Mouse (Mus musculus) G1E (cell line): Measurements from ENCODE around the gene Vps37c.

Experiments used
- CTCF ChIP-seq: IDR thresholded peaks from 2 replicates; pipeline ENCODE4 v1.5.1; 2012; ENCODE audit warnings: low read depth, low read length, inconsistent platforms, mixed read lengths
- GATA1 ChIP-seq: IDR thresholded peaks from 2 replicates; pipeline ENCODE4 v1.6.1; 2012; ENCODE audit warnings: borderline replicate concordance, low read length, inconsistent platforms, mixed read lengths
- GATA2 ChIP-seq: IDR thresholded peaks from 2 replicates; pipeline ENCODE4 v1.6.1; 2012; ENCODE audit warnings: low read depth, low read length, inconsistent platforms, borderline replicate concordance
- POLR2AphosphoS5 ChIP-seq: IDR thresholded peaks from 2 replicates; pipeline ENCODE4 v1.6.1; 2012; ENCODE audit warnings: low read depth, low read length, inconsistent platforms; ENCODE audit not compliant: insufficient replicate concordance
- TAL1 ChIP-seq: conservative IDR thresholded peaks from 2 replicates; pipeline ENCODE4 v1.6.1; 2012; ENCODE audit warnings: low read depth, low read length, inconsistent platforms, mixed read lengths

DNA sequence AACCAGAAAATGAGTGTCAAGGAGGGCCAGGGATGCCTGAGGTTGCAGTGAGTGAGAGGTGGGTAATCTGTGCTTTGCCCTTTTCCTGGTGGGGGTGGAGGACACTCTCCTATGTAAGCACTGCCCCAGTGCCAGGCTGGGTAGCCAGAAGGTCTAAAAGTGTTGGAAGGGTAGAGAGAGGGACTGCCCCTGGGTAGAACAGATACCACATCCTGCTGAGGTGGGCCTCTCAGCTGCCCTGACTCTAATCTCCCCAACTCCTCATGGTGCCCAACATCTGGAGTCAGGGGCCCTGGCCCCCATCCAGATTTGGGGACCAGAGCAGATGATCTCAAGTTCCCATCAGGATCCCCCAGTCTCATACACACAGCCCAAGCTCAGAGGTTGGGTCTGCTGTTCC lies 68.6 kb downstream of the Vps37c start:
- no peak for TF ChIP-seq GATA1
- no peak for TF ChIP-seq CTCF
- TF ChIP-seq POLR2AphosphoS5: no peak
- TF ChIP-seq TAL1: no peak
- TF ChIP-seq GATA2: no peak
